Mouse (Mus musculus) embryonic fibroblast, embryonic 13.5 days (primary cell): ENCODE measurements around the gene Nnat.
"Not testable (repeated sequence)": the region's sequence is repeated elsewhere in the genome, so short reads cannot be mapped to it uniquely, and the experiment has no call there.

Experiments
- CTCF ChIP-seq: IDR thresholded peaks from 2 replicates; pipeline ENCODE4 v1.5.1; 2011; ENCODE audit warnings: mild to moderate bottlenecking, control low read depth, low read length, moderate library complexity, borderline replicate concordance; ENCODE audit not compliant: insufficient read depth
- POLR2A ChIP-seq: IDR thresholded peaks from 2 replicates; pipeline ENCODE4 v1.6.1; 2011; ENCODE audit warnings: low read depth, mild to moderate bottlenecking, control low read depth, low read length, moderate library complexity

DNA sequence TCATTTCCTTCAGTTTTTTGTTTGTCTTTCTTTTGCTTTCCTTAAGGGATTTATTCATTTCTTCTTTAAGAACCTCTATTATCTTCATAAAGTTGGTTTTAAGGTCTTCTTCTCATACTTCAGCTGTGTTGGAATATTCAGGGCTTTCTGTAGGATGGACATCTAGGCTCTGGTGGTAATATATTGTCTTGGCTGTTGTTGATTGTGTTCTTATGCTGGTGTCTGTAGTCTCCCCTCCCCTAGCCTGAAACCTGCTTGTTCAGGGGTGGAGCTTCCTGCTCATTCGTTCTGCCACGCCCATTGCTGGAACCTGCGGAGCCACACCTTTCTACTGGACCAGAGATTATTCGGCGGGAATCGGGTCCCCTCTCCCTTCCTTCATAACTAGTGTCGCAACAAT is 25.5 kb downstream of the Nnat start:
- TF ChIP-seq POLR2A, CTCF: not testable (repeated sequence)
